Mouse (Mus musculus) MEL-GATA-1-ER (cell line): ENCODE results near the gene Tox2.

ENCODE experiments used
- DNase-seq: peaks from one replicate; pipeline ENCODE4 v3.0.0-alpha.2; 2012; ENCODE audit warnings: low read depth; ENCODE audit errors: extremely low read depth

Tox2 gene

GRCm38 (mm10) chr2:163362940-163363921 lies 160.3 kb downstream of the Tox2 start:
- DNase-seq = no peak

GRCm38 (mm10) chr2:163364785-163365541 lies 162.0 kb downstream of the Tox2 start:
- no peak for DNase-seq

- no peak for DNase-seq
Observed at GRCm38 (mm10) chr2:163370175-163370574, 167.2 kb downstream of the Tox2 start.

- DNase-seq = no peak
Observed at GRCm38 (mm10) chr2:163372627-163373026, 169.7 kb downstream of the Tox2 start.
